Mouse (Mus musculus): ENCODE data around the gene Jarid2. TPM values are rescaled to one million over a fixed set of nuclear protein-coding genes. Genes with fewer than 3 reads are reported as not detected.

Gene Jarid2
- total and polyA plus RNA-seq, 3 experiments: 7.3 to 24.5 (median 20.2) TPM

DNA sequence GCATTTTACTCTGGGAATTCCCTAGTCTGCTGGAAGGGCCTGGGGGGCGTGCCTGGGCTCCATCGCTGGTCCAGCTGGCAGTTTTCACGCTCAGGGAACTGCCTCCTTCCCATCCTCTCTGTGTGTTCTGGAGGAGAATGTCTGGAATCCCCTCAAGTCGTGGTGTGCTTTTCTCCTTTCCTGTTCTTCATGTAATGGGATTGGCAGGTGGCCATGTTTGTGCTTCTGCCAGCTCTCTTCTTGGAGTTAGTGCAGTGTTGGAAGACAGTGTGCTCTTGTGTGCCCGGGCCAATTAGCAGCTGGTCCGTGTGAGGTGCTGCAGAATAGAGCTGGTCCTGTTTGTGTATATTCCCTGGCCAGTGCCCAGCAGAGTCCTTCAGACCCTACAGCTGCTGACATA, 178.4 kb downstream of the Jarid2 start:
- Histone ChIP-seq H3K79me2 (replicated peaks; ENCODE audit: control insufficient read depth, insufficient read depth, low read length) (0 out of 2 replicates have a peak, but pooled peaks cover 3% of the 10 kb centered on the region), H3K36me3 (ENCODE audit: control insufficient read depth, insufficient read depth, low read length) (peaks cover 22% of the 10 kb centered on the region), H3K27ac (peak overlapping the region; percentile 23; the same call in 1 of the 2 replicates), H3K9ac (ENCODE audit: low read depth, low read length) (no peak overlapping the region), H3K4me1 (ENCODE audit: control insufficient read depth, insufficient read depth, low read length) (peaks cover 18% of the 10 kb centered on the region), H3K4me3 (no peak overlapping the region), H3K27me3 (ENCODE audit: control insufficient read depth, insufficient read depth, low read length) (no peaks in the 10 kb centered on the region)
- no peak for TF ChIP-seq EP300 (IDR thresholded peaks at IDR 0.05; ENCODE audit: insufficient read depth, low read depth, low read length)
- TF ChIP-seq CTCF (IDR thresholded peaks at IDR 0.05): no peak
- TF ChIP-seq POLR2A (IDR thresholded peaks at IDR 0.05; ENCODE audit: insufficient read depth, low read depth, low read length): no peak
- 5% methylated on average over 6 of the region's 6 CpGs for WGBS
- intact Hi-C loops (cut with DNase I): loop anchor here (5.0 kb wide), 1 partner anchor 65 kb away; no protein-coding TSS in a partner anchor
- peak; percentile 81 to 89 for DNase-seq

DNA sequence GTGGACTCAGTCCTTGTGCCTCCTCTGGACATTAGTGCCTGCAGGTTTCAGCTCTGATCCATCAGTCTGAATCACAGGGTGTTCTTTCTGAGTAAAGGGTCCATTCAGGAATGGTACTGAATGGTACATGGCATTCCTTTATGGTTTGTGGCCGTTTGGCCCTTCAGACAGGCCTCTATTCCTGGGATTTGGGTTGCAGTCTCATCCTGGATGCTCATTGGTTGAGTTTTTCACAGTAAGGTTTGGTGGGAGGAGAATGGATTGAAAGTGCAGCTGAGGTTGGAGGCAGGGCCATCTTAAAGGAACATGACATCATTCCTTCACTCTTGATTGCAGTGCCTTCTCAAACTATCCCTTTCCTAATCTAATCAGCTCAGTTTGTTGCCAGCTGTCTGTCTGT, 179.5 kb downstream of the Jarid2 start:
- Histone ChIP-seq H3K27ac (no peak overlapping the region), H3K4me1 (ENCODE audit: control insufficient read depth, insufficient read depth, low read length) (peaks cover 18% of the 10 kb centered on the region), H3K4me3 (no peak overlapping the region), H3K9ac (ENCODE audit: low read depth, low read length) (no peak overlapping the region), H3K79me2 (replicated peaks; ENCODE audit: control insufficient read depth, insufficient read depth, low read length) (0 out of 2 replicates have a peak, but pooled peaks cover 3% of the 10 kb centered on the region), H3K36me3 (ENCODE audit: control insufficient read depth, insufficient read depth, low read length) (peaks cover 20% of the 10 kb centered on the region), H3K27me3 (ENCODE audit: control insufficient read depth, insufficient read depth, low read length) (no peaks in the 10 kb centered on the region)
- WGBS: 43% methylated on average over 1 of the region's 1 CpGs
- DNase-seq: no peak
- intact Hi-C loops (cut with DNase I): loop anchor here (5.0 kb wide), 1 partner anchor 66 kb away; no protein-coding TSS in a partner anchor
- TF ChIP-seq EP300 (IDR thresholded peaks at IDR 0.05; ENCODE audit: insufficient read depth, low read depth, low read length) (no peak), POLR2A (IDR thresholded peaks at IDR 0.05; ENCODE audit: insufficient read depth, low read depth, low read length) (no peak), CTCF (IDR thresholded peaks at IDR 0.05) (no peak)

DNA sequence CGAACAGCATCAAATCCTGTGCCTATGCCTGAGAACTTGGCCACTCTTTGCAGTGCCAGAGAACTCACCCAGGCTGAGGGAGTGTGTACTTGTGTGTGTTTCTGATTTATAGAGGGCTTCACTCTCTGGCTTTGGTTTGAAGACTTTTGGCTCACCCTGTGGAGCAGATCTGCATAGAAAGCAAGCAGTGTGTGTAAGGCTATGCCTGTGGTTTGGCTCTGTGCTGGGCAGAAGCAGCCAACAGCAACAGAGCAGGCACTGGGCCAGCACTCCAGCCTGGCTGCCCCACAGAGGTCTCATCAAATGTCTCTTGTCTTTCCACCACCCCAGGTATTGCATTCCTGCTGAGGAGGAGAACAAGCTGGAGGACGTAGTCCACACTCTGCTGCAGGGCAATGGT, 183.6 kb downstream of the Jarid2 start:
- Histone ChIP-seq H3K27me3 (ENCODE audit: control insufficient read depth, insufficient read depth, low read length) (no peaks in the 10 kb centered on the region), H3K79me2 (replicated peaks; ENCODE audit: control insufficient read depth, insufficient read depth, low read length) (no peaks in the 10 kb centered on the region), H3K36me3 (ENCODE audit: control insufficient read depth, insufficient read depth, low read length) (peaks cover 14% of the 10 kb centered on the region), H3K4me3 (no peak overlapping the region), H3K27ac (no peak overlapping the region), H3K4me1 (ENCODE audit: control insufficient read depth, insufficient read depth, low read length) (peaks cover 9% of the 10 kb centered on the region), H3K9ac (ENCODE audit: low read depth, low read length) (no peak overlapping the region)
- DNase-seq: peak; percentile 67 to 73
- TF ChIP-seq EP300 (IDR thresholded peaks at IDR 0.05; ENCODE audit: insufficient read depth, low read depth, low read length) (no peak), POLR2A (IDR thresholded peaks at IDR 0.05; ENCODE audit: insufficient read depth, low read depth, low read length) (no peak), CTCF (IDR thresholded peaks at IDR 0.05) (no peak)
- 71% methylated on average over 2 of the region's 2 CpGs for WGBS
- intact Hi-C loops (cut with DNase I): loop anchor here (5.0 kb wide), 1 partner anchor 34 kb away; no protein-coding TSS in a partner anchor

DNA sequence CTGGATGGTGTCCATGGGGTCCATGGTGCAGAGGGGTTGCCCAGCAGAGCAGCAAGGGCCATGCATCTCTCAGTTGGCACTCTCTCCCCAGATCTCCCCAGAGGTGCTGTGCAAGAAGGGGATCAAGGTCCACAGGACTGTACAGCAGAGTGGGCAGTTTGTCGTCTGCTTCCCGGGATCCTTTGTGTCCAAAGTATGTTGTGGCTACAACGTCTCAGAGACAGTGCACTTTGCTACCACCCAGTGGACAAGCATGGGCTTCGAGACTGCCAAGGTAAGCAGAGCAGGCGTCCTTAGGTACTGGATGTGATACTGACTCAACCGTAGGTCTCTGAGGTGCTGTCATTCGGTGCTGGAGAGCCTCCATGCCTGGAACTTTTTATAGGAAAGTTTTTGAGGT, 184.3 kb downstream of the Jarid2 start:
- H3K4me1 ChIP-seq (ENCODE audit: control insufficient read depth, insufficient read depth, low read length): peaks cover 6% of the 10 kb centered on the region
- TF ChIP-seq POLR2A (IDR thresholded peaks at IDR 0.05; ENCODE audit: insufficient read depth, low read depth, low read length): no peak
- peak; percentile 53 for TF ChIP-seq CTCF (IDR thresholded peaks at IDR 0.05)
- no peak for TF ChIP-seq EP300 (IDR thresholded peaks at IDR 0.05; ENCODE audit: insufficient read depth, low read depth, low read length)
- peaks cover 13% of the 10 kb centered on the region for H3K36me3 ChIP-seq (ENCODE audit: control insufficient read depth, insufficient read depth, low read length)
- no peak overlapping the region for H3K27ac ChIP-seq
- intact Hi-C loops (cut with DNase I): loop anchor here (5.0 kb wide), 1 partner anchor 34 kb away; no protein-coding TSS in a partner anchor
- 49% methylated on average over 7 of the region's 7 CpGs for WGBS
- H3K79me2 ChIP-seq (replicated peaks; ENCODE audit: control insufficient read depth, insufficient read depth, low read length): no peaks in the 10 kb centered on the region
- no peak for DNase-seq
- no peak overlapping the region for H3K9ac ChIP-seq (ENCODE audit: low read depth, low read length)
- H3K4me3 ChIP-seq: no peak overlapping the region
- H3K27me3 ChIP-seq (ENCODE audit: control insufficient read depth, insufficient read depth, low read length): no peaks in the 10 kb centered on the region

DNA sequence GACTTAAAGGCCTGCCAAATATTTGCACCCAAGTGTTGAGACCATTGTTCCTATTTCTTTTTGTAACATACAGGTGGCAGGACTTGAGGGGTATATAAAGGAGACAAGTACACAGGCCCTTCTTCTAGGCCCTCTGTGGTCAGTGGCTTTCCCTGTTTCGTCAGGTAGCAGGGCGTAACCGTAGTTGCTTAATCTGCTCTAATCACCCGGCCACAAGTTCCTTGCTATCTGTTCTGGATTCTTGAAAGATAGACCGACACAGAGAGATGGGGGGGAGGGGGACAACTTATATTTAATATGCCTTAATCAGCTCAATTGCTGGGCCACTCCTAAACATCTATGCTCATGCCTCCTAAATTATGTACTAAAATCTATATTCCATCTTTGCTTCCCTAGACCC, 186.1 kb downstream of the Jarid2 start:
- 82% methylated on average over 5 of the region's 5 CpGs for WGBS
- no peaks in the 10 kb centered on the region for H3K27me3 ChIP-seq (ENCODE audit: control insufficient read depth, insufficient read depth, low read length)
- 0 out of 2 replicates have a peak, but pooled peaks cover 1% of the 10 kb centered on the region for H3K4me1 ChIP-seq (ENCODE audit: control insufficient read depth, insufficient read depth, low read length)
- no peaks in the 10 kb centered on the region for H3K79me2 ChIP-seq (replicated peaks; ENCODE audit: control insufficient read depth, insufficient read depth, low read length)
- peaks cover 10% of the 10 kb centered on the region for H3K36me3 ChIP-seq (ENCODE audit: control insufficient read depth, insufficient read depth, low read length)
- no peak overlapping the region for H3K27ac ChIP-seq
- intact Hi-C loops (cut with DNase I): no loop called here
- no peak overlapping the region for H3K4me3 ChIP-seq
- H3K9ac ChIP-seq (ENCODE audit: low read depth, low read length): no peak overlapping the region
- TF ChIP-seq CTCF (IDR thresholded peaks at IDR 0.05) (no peak), POLR2A (IDR thresholded peaks at IDR 0.05; ENCODE audit: insufficient read depth, low read depth, low read length) (no peak), EP300 (IDR thresholded peaks at IDR 0.05; ENCODE audit: insufficient read depth, low read depth, low read length) (no peak)
- DNase-seq: no peak

DNA sequence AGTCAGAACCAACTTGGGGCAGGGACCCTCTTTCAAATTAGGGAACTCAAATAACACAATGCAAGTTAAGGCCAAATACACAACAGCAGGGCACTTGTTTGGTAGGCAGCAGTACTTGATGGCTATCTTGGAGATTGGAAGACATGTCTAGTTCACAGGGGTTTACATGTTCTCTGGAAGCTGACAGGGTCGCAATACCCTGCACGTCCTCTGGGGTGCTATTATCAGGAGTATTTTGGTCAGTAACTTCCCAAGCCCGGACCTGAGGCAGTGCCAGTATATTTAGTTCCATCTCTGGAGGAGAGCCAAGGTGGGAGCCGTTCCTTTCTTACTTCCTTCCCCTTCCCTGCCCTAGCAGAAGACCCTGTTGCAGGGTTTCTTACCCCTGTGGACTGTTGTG, 186.7 kb downstream of the Jarid2 start:
- Histone ChIP-seq H3K4me3 (no peak overlapping the region), H3K27me3 (ENCODE audit: control insufficient read depth, insufficient read depth, low read length) (no peaks in the 10 kb centered on the region), H3K27ac (no peak overlapping the region), H3K36me3 (ENCODE audit: control insufficient read depth, insufficient read depth, low read length) (peaks cover 8% of the 10 kb centered on the region), H3K4me1 (ENCODE audit: control insufficient read depth, insufficient read depth, low read length) (0 out of 2 replicates have a peak, but pooled peaks cover 1% of the 10 kb centered on the region), H3K79me2 (replicated peaks; ENCODE audit: control insufficient read depth, insufficient read depth, low read length) (no peaks in the 10 kb centered on the region), H3K9ac (ENCODE audit: low read depth, low read length) (no peak overlapping the region)
- TF ChIP-seq EP300 (IDR thresholded peaks at IDR 0.05; ENCODE audit: insufficient read depth, low read depth, low read length) (no peak), CTCF (IDR thresholded peaks at IDR 0.05) (peak; percentile 49)
- 24% methylated on average over 4 of the region's 4 CpGs for WGBS
- DNase-seq: no peak
- intact Hi-C loops (cut with DNase I): no loop called here

All from heart, adult 2 months (tissue).